Mouse (Mus musculus): Measurements from ENCODE around the gene Csnk2b. TPM values are rescaled to one million over a fixed set of nuclear protein-coding genes. Genes with fewer than 3 reads are reported as not detected.
A peak's percentile ranks its signal among the peaks of the same experiment; 100 is the strongest.

Csnk2b gene
- polyA plus RNA-seq, 1 experiment from 2014 or later = 270 TPM

GRCm38 (mm10) chr17:35083929-35084497 lies 37.8 kb downstream of the Csnk2b start:
- Histone ChIP-seq H3K27ac (no peak overlapping the region), H3K9ac (replicated peaks) (no peak overlapping the region), H3K4me3 (replicated peaks) (no peak overlapping the region), H3K36me3 (no peaks in the 10 kb centered on the region), H3K9me3 (no peaks in the 10 kb centered on the region), H3K4me1 (replicated peaks) (no peaks in the 10 kb centered on the region), H3K27me3 (peaks cover 6% of the 10 kb centered on the region), H3K4me2 (no peak overlapping the region)
- no peak for ATAC-seq (ENCODE audit: insufficient number of reproducible peaks, insufficient read depth, low FRiP score, low TSS enrichment, low read depth)
- WGBS = 70% methylated on average over 3 of the region's 3 CpGs

DNA sequence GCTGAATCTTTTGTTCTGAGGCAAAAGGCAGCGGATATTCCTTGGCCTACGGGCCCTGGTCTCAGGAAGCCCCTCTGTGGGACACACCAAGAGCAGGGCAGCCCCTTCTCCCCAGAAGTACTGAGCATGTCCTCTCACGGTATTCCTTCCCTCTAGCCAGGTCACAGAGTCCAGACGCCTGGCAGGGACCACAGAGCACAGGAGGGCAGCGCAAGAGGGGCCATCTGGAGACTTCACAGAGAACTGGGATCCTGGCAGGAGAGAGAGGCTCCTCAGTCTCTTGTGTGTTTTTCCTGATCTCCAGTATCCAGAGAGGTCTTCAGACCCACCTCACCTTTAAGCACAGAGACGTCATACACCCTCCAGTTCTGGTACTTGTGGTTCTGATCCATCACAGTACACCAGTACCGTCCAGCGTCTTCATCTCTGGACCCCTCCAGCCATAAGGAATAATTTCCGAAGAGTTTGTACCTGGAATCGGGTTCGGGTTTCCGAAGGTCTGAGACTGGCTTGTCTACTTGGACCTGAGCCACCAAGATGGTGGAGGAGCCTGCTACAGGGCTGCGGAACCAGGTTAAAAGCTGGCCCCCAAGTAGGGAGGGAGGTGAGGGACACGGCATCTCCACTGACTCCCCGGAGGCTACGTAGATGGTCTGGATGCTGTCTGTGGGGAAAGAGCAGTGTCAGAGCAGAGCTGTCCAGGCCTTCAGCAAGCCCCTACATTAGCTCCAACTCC lies 38.8 kb downstream of the Csnk2b start:
- no peaks in the 10 kb centered on the region for H3K36me3 ChIP-seq
- ATAC-seq (ENCODE audit: insufficient number of reproducible peaks, insufficient read depth, low FRiP score, low TSS enrichment, low read depth) = no peak
- no peak overlapping the region for H3K27ac ChIP-seq
- H3K27me3 ChIP-seq = peaks cover 15% of the 10 kb centered on the region
- no peak overlapping the region for H3K4me2 ChIP-seq
- 79% methylated on average over 16 of the region's 16 CpGs for WGBS
- no peaks in the 10 kb centered on the region for H3K9me3 ChIP-seq
- H3K4me1 ChIP-seq (replicated peaks) = peaks cover 3% of the 10 kb centered on the region; the same call in 1 of the 2 replicates
- no peak overlapping the region for H3K9ac ChIP-seq (replicated peaks)
- H3K4me3 ChIP-seq (replicated peaks) = no peak overlapping the region

- WGBS = 85% methylated on average over 4 of the region's 4 CpGs
- Histone ChIP-seq H3K36me3 (no peaks in the 10 kb centered on the region), H3K4me1 (replicated peaks) (peaks cover 21% of the 10 kb centered on the region), H3K4me3 (replicated peaks) (no peak overlapping the region), H3K4me2 (no peak overlapping the region), H3K9ac (replicated peaks) (no peak overlapping the region), H3K27me3 (peaks cover 22% of the 10 kb centered on the region), H3K9me3 (no peaks in the 10 kb centered on the region), H3K27ac (no peak overlapping the region)
- ATAC-seq (ENCODE audit: insufficient number of reproducible peaks, insufficient read depth, low FRiP score, low TSS enrichment, low read depth) = no peak
Measured at GRCm38 (mm10) chr17:35080710-35081109, 41.1 kb downstream of the Csnk2b start.

- Histone ChIP-seq H3K9me3 (no peaks in the 10 kb centered on the region), H3K27ac (no peak overlapping the region), H3K4me1 (replicated peaks) (peaks cover 21% of the 10 kb centered on the region), H3K4me2 (no peak overlapping the region), H3K9ac (replicated peaks) (no peak overlapping the region; the same call in 1 of the 2 replicates), H3K36me3 (no peaks in the 10 kb centered on the region), H3K4me3 (replicated peaks) (no peak overlapping the region), H3K27me3 (peaks cover 22% of the 10 kb centered on the region)
- ATAC-seq (ENCODE audit: insufficient number of reproducible peaks, insufficient read depth, low FRiP score, low TSS enrichment, low read depth) = no peak
- 38% methylated on average over 6 of the region's 6 CpGs for WGBS
Measured at GRCm38 (mm10) chr17:35080248-35080647, 41.6 kb downstream of the Csnk2b start.

GRCm38 (mm10) chr17:35079778-35080177 lies 42.1 kb downstream of the Csnk2b start:
- Histone ChIP-seq H3K4me3 (replicated peaks) (no peak overlapping the region), H3K27ac (no peak overlapping the region), H3K9me3 (no peaks in the 10 kb centered on the region), H3K36me3 (no peaks in the 10 kb centered on the region), H3K9ac (replicated peaks) (no peak overlapping the region), H3K4me2 (no peak overlapping the region), H3K27me3 (peaks cover 22% of the 10 kb centered on the region), H3K4me1 (replicated peaks) (peaks cover 21% of the 10 kb centered on the region)
- no peak for ATAC-seq (ENCODE audit: insufficient number of reproducible peaks, insufficient read depth, low FRiP score, low TSS enrichment, low read depth)
- WGBS = 72% methylated on average over 9 of the region's 9 CpGs

GRCm38 (mm10) chr17:35077786-35078233 lies 44.0 kb downstream of the Csnk2b start, which contains the start of gene Ly6g6d:
Gene Ly6g6d (minus strand): TSS chr17:35078065.
- ATAC-seq (ENCODE audit: insufficient number of reproducible peaks, insufficient read depth, low FRiP score, low TSS enrichment, low read depth) = 0 out of 2 replicates have a peak, but pooled peaks have one; percentile 29
- WGBS = 9% methylated on average over 14 of the region's 14 CpGs
- no peaks in the 10 kb centered on the region for H3K9me3 ChIP-seq
- peak within 1 kb of the TSS; percentile 40 for H3K4me2 ChIP-seq
- H3K27me3 ChIP-seq = peaks cover 22% of the 10 kb centered on the region
- H3K27ac ChIP-seq = 0 out of 2 replicates have a peak within 1 kb of the TSS, but pooled peaks have one; percentile 4
- H3K36me3 ChIP-seq = no peaks in the 10 kb centered on the region
- peak within 1 kb of the TSS; percentile 27; the same call in 1 of the 2 replicates for H3K9ac ChIP-seq (replicated peaks)
- peaks cover 28% of the 10 kb centered on the region for H3K4me1 ChIP-seq (replicated peaks)
- H3K4me3 ChIP-seq (replicated peaks) = peak within 1 kb of the TSS; percentile 9

GRCm38 (mm10) chr17:35077285-35077684 lies 44.6 kb downstream of the Csnk2b start:
- ATAC-seq (ENCODE audit: insufficient number of reproducible peaks, insufficient read depth, low FRiP score, low TSS enrichment, low read depth) = no peak
- Histone ChIP-seq H3K4me3 (replicated peaks) (peak overlapping the region; percentile 9; the same call in 1 of the 2 replicates), H3K36me3 (no peaks in the 10 kb centered on the region), H3K9me3 (no peaks in the 10 kb centered on the region), H3K4me1 (replicated peaks) (peaks cover 28% of the 10 kb centered on the region), H3K4me2 (peak overlapping the region; percentile 40), H3K9ac (replicated peaks) (peak overlapping the region; percentile 27; the same call in 1 of the 2 replicates), H3K27me3 (peaks cover 22% of the 10 kb centered on the region), H3K27ac (0 out of 2 replicates have a peak overlapping the region, but pooled peaks have one; percentile 4)
- WGBS = 37% methylated on average over 2 of the region's 2 CpGs

- H3K27me3 ChIP-seq = peaks cover 22% of the 10 kb centered on the region
- H3K9me3 ChIP-seq = no peaks in the 10 kb centered on the region
- H3K36me3 ChIP-seq = no peaks in the 10 kb centered on the region
- H3K4me1 ChIP-seq (replicated peaks) = peaks cover 28% of the 10 kb centered on the region
- 20% methylated on average over 10 of the region's 10 CpGs for WGBS
- ATAC-seq (ENCODE audit: insufficient number of reproducible peaks, insufficient read depth, low FRiP score, low TSS enrichment, low read depth) = no peak
- peak within 1 kb of the TSS; percentile 40 for H3K4me2 ChIP-seq
- H3K9ac ChIP-seq (replicated peaks) = peak within 1 kb of the TSS; percentile 27; the same call in 1 of the 2 replicates
- H3K27ac ChIP-seq = 0 out of 2 replicates have a peak within 1 kb of the TSS, but pooled peaks have one; percentile 4
- peak within 1 kb of the TSS; percentile 9 for H3K4me3 ChIP-seq (replicated peaks)
Measured at GRCm38 (mm10) chr17:35076507-35077176, 45.2 kb downstream of the Csnk2b start, which contains the start of gene Ly6g6e. Gene Ly6g6e (plus strand): TSS chr17:35076902.

DNA sequence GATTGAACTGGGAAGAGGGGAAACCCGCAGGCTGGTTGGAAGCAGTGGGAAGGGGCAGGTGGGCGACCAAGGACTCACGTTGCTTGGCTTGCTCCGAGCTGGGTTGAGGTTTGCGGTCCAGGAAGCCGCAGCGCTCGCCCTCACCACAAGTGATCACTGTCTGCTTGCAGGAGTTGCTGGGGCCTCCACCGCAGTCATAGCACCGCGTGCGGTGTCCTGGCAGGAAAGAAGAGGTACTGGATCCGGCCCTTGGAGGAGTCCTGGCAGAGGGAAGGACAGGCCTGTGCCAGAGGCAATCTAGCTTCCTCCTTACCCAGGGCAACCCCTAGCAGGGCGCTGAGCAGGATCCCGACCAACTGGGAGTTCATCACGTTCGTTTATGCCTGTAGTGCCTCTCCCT lies 47.8 kb downstream of the Csnk2b start:
- 0 out of 2 replicates have a peak overlapping the region, but pooled peaks have one; percentile 23 for H3K9ac ChIP-seq (replicated peaks)

GRCm38 (mm10) chr17:35071454-35071853 lies 50.4 kb downstream of the Csnk2b start:
- Histone ChIP-seq H3K9ac (replicated peaks) (no peak overlapping the region), H3K4me2 (no peak overlapping the region), H3K9me3 (no peaks in the 10 kb centered on the region), H3K36me3 (no peaks in the 10 kb centered on the region), H3K4me1 (replicated peaks) (peaks cover 10% of the 10 kb centered on the region), H3K4me3 (replicated peaks) (no peak overlapping the region), H3K27me3 (peaks cover 30% of the 10 kb centered on the region), H3K27ac (no peak overlapping the region)
- 76% methylated on average over 9 of the region's 9 CpGs for WGBS
- no peak for ATAC-seq (ENCODE audit: insufficient number of reproducible peaks, insufficient read depth, low FRiP score, low TSS enrichment, low read depth)

More for the DNA sequence above, 47.8 kb downstream of the Csnk2b start:
- no peak overlapping the region for H3K4me3 ChIP-seq (replicated peaks)
- 0 out of 2 replicates have a peak overlapping the region, but pooled peaks have one; percentile 10 for H3K4me2 ChIP-seq
- H3K27ac ChIP-seq = no peak overlapping the region
- H3K9me3 ChIP-seq = no peaks in the 10 kb centered on the region
- H3K36me3 ChIP-seq = no peaks in the 10 kb centered on the region
- no peak for ATAC-seq (ENCODE audit: insufficient number of reproducible peaks, insufficient read depth, low FRiP score, low TSS enrichment, low read depth)
- WGBS = 36% methylated on average over 17 of the region's 17 CpGs
- H3K4me1 ChIP-seq (replicated peaks) = peaks cover 28% of the 10 kb centered on the region
- peaks cover 20% of the 10 kb centered on the region for H3K27me3 ChIP-seq

All from limb, embryonic 12.5 days (tissue).